Comparison of ENCODE assay signal across 18 mouse cellular contexts in the genomic region with DNA sequence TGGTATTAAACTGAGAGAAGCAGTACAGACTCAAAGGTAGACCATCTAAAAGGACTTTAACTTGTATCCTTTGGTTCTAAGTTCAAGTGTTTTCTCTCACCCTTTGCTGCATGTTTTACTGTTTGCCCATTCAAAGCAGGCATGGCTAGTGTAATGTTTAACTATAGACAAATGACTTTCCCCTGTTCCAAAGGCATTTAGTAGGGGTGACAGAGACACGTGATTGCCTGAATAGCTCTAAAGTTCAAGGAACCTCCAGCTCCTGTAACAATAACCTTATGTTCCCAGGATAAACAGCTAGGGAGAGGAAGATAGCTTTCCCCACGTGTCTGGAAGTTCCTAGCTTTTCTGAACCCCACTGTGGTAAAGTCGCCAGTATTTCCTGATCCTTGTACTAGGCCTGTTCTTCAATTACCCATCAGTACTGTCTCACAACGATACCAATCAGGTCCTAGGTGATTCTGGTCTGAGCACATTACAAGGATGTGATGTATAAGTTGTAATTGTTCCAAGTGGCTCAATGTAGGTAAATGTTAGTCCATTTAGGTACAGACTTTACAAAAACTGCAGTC.
DNase-seq lines count a peak whose midpoint lies in the region; ATAC-seq and TF ChIP-seq lines count a peak whose summit lies in the region.
"Had no signal": no experiment of that assay in that cellular context is flagged by ENCODE, and none has a peak within 500 bp of the region (broad histone marks: within the 10 kb centered on the region; RNA-seq: fewer than 3 reads in every experiment).

No protein-coding gene starts in this region.

- no peak for TF ChIP-seq CTCF in intestine, postnatal 0 days (IDR thresholded peaks at IDR 0.05; ENCODE audit: low read depth)
- no peak for TF ChIP-seq CTCF in small intestine, adult 2 months (IDR thresholded peaks at IDR 0.05; ENCODE audit: extremely low read depth, insufficient read length, insufficient replicate concordance, low read depth, low read length)

- peaks cover 4% of the 10 kb centered on the region; the same call in 1 of the 2 replicates for H3K9me3 ChIP-seq in intestine, postnatal 0 days (ENCODE audit: control insufficient read depth)
- no peaks in the 10 kb centered on the region for H3K9me3 ChIP-seq in embryonic facial prominence, embryonic 10.5 days
- peaks cover 6% of the 10 kb centered on the region; the same call in 1 of the 2 replicates for H3K9me3 ChIP-seq in heart, embryonic 12.5 days (replicated peaks)
- H3K9me3 ChIP-seq in heart, embryonic 10.5 days, result no peaks in the 10 kb centered on the region
- H3K9me3 ChIP-seq: embryonic facial prominence, embryonic 13.5 days; forebrain, embryonic 10.5 days; heart, embryonic 15.5 days had no signal

- no peaks in the 10 kb centered on the region for H3K36me3 ChIP-seq in intestine, postnatal 0 days (ENCODE audit: control insufficient read depth, insufficient read depth)
- H3K36me3 ChIP-seq in small intestine, adult 2 months (ENCODE audit: control insufficient read depth, insufficient read depth, low read length), result no peaks in the 10 kb centered on the region
- H3K36me3 ChIP-seq in embryonic facial prominence, embryonic 10.5 days (replicated peaks), result no peaks in the 10 kb centered on the region
- no peaks in the 10 kb centered on the region for H3K36me3 ChIP-seq in heart, embryonic 12.5 days
- no peaks in the 10 kb centered on the region for H3K36me3 ChIP-seq in heart, embryonic 10.5 days
- H3K36me3 ChIP-seq: embryonic facial prominence, embryonic 13.5 days; forebrain, embryonic 10.5 days; heart, embryonic 15.5 days had no signal

- no peak overlapping the region for H3K4me3 ChIP-seq in intestine, postnatal 0 days (ENCODE audit: low read depth, low read length)
- no peak overlapping the region for H3K4me3 ChIP-seq in small intestine, adult 2 months (ENCODE audit: low read depth, low read length)
- no peak overlapping the region for H3K4me3 ChIP-seq in embryonic facial prominence, embryonic 10.5 days
- no peak overlapping the region for H3K4me3 ChIP-seq in heart, embryonic 12.5 days
- H3K4me3 ChIP-seq in heart, embryonic 10.5 days, result no peak overlapping the region
- H3K4me3 ChIP-seq: embryonic facial prominence, embryonic 13.5 days; forebrain, embryonic 10.5 days; heart, embryonic 15.5 days had no signal

- no peaks in the 10 kb centered on the region for H3K4me1 ChIP-seq in intestine, postnatal 0 days (replicated peaks; ENCODE audit: control insufficient read depth, insufficient read depth, low read length)
- H3K4me1 ChIP-seq in small intestine, adult 2 months (ENCODE audit: control insufficient read depth, insufficient read depth, insufficient read length, low read length), result peaks cover 15% of the 10 kb centered on the region; the same call in 1 of the 2 replicates
- H3K4me1 ChIP-seq in embryonic facial prominence, embryonic 10.5 days, result no peaks in the 10 kb centered on the region
- H3K4me1 ChIP-seq in heart, embryonic 12.5 days (replicated peaks), result peaks cover 2% of the 10 kb centered on the region; the same call in 1 of the 2 replicates
- H3K4me1 ChIP-seq in heart, embryonic 10.5 days, result peaks cover 5% of the 10 kb centered on the region; the same call in 1 of the 2 replicates
- H3K4me1 ChIP-seq: embryonic facial prominence, embryonic 13.5 days; heart, embryonic 15.5 days had no signal

- 22% methylated on average over 4 of the region's 4 CpGs for WGBS in intestine, postnatal 0 days
- WGBS in small intestine, adult 2 months, result 23% methylated on average over 4 of the region's 4 CpGs
- 65% methylated on average over 4 of the region's 4 CpGs for WGBS in embryonic facial prominence, embryonic 10.5 days
- WGBS in heart, embryonic 12.5 days, result 67% methylated on average over 4 of the region's 4 CpGs
- 66% methylated on average over 4 of the region's 4 CpGs for WGBS in heart, embryonic 10.5 days

- peak; percentile 95 for ATAC-seq in intestine, postnatal 0 days
- no peak for ATAC-seq in heart, embryonic 12.5 days (ENCODE audit: insufficient number of reproducible peaks, low FRiP score)
- ATAC-seq: CD4-positive, CD25-positive, alpha-beta regulatory T cell, adult 4 months had no signal

- H3K27ac ChIP-seq in intestine, postnatal 0 days (ENCODE audit: low read depth, low read length), result peak overlapping the region; percentile 82
- H3K27ac ChIP-seq in small intestine, adult 2 months (ENCODE audit: insufficient read depth, low read depth, low read length), result peak overlapping the region; percentile 82
- H3K27ac ChIP-seq in embryonic facial prominence, embryonic 10.5 days (replicated peaks), result no peak overlapping the region
- H3K27ac ChIP-seq in heart, embryonic 12.5 days (ENCODE audit: poor library complexity, severe bottlenecking), result no peak overlapping the region
- no peak overlapping the region for H3K27ac ChIP-seq in heart, embryonic 10.5 days
- H3K27ac ChIP-seq: embryonic facial prominence, embryonic 13.5 days; heart, embryonic 15.5 days had no signal

- H3K4me2 ChIP-seq in intestine, postnatal 0 days (replicated peaks; ENCODE audit: low read depth), result no peak overlapping the region
- H3K4me2 ChIP-seq in heart, embryonic 12.5 days, result no peak overlapping the region
- H3K4me2 ChIP-seq: embryonic facial prominence, embryonic 13.5 days; heart, embryonic 15.5 days had no signal

- DNase-seq in kidney, adult 8-10 months, result peak; percentile 66 to 93
- peak; percentile 51 to 90 for DNase-seq in kidney, postnatal 36 days
- DNase-seq in embryonic facial prominence, embryonic 10.5 days (ENCODE audit: low spot score), result no peak
- DNase-seq in heart, adult 9 months (ENCODE audit: low spot score in 2 of 2), result no peak
- DNase-seq in heart, embryonic 10.5 days (ENCODE audit: low spot score), result no peak
- DNase-seq: adrenal gland, adult 2 months; cerebellum, adult 11-12 months; gastrocnemius, postnatal 36 days; midbrain, embryonic 14.5 days; right cerebral cortex, postnatal 14 days; thymus, adult 2 months had no signal

- TF ChIP-seq POLR2A in small intestine, adult 2 months (IDR thresholded peaks at IDR 0.05; ENCODE audit: low read depth, low read length), result no peak

- H3K27me3 ChIP-seq in intestine, postnatal 0 days (replicated peaks; ENCODE audit: control insufficient read depth, insufficient read depth, low read length), result no peaks in the 10 kb centered on the region
- H3K27me3 ChIP-seq in small intestine, adult 2 months (ENCODE audit: control insufficient read depth, insufficient read depth, low read length), result no peaks in the 10 kb centered on the region
- H3K27me3 ChIP-seq in embryonic facial prominence, embryonic 10.5 days (replicated peaks; ENCODE audit: low read depth, poor library complexity, severe bottlenecking), result no peaks in the 10 kb centered on the region
- H3K27me3 ChIP-seq in heart, embryonic 12.5 days (replicated peaks), result no peaks in the 10 kb centered on the region
- H3K27me3 ChIP-seq in heart, embryonic 10.5 days (ENCODE audit: insufficient read depth, poor library complexity, severe bottlenecking), result no peaks in the 10 kb centered on the region
- H3K27me3 ChIP-seq: embryonic facial prominence, embryonic 13.5 days; heart, embryonic 15.5 days had no signal

- H3K9ac ChIP-seq in intestine, postnatal 0 days (ENCODE audit: low read depth, low read length), result no peak overlapping the region
- no peak overlapping the region for H3K9ac ChIP-seq in heart, embryonic 12.5 days
- H3K9ac ChIP-seq: embryonic facial prominence, embryonic 13.5 days; heart, embryonic 15.5 days had no signal

Comparison
In these comparisons a context has a peak if more than half of its experiments do, and no peak if none do; other contexts are left out.
1. H3K27ac ChIP-seq: peak in intestine, postnatal 0 days (single experiment) and small intestine, adult 2 months (single experiment); none in embryonic facial prominence, embryonic 10.5 days (single experiment), heart, embryonic 12.5 days (single experiment) and heart, embryonic 10.5 days (single experiment).
2. DNase-seq: peak in kidney, adult 8-10 months (2 of 2) and kidney, postnatal 36 days (2 of 2); none in embryonic facial prominence, embryonic 10.5 days (single experiment), heart, adult 9 months (0 of 2) and heart, embryonic 10.5 days (single experiment).